Mouse (Mus musculus): ENCODE results near the gene Wdr72.

Wdr72 gene

GRCm38 (mm10) chr9:74248084-74248483 is 137.9 kb downstream of the Wdr72 start:
- DNase-seq = no peak

- DNase-seq = no peak
These were observed 139.3 kb downstream of the Wdr72 start for GRCm38 (mm10) chr9:74249486-74249885.

GRCm38 (mm10) chr9:74250522-74250921 is 140.4 kb downstream of the Wdr72 start:
- DNase-seq = no peak

GRCm38 (mm10) chr9:74258389-74258788 is 148.2 kb downstream of the Wdr72 start:
- DNase-seq = no peak

- no peak for DNase-seq
These were observed 167.7 kb downstream of the Wdr72 start for GRCm38 (mm10) chr9:74277752-74278385.

- DNase-seq = no peak
These were observed 171.9 kb downstream of the Wdr72 start for GRCm38 (mm10) chr9:74282072-74282471.

GRCm38 (mm10) chr9:74286210-74286609 is 176.1 kb downstream of the Wdr72 start:
- DNase-seq = no peak

GRCm38 (mm10) chr9:74294479-74294878 is 184.3 kb downstream of the Wdr72 start:
- no peak for DNase-seq

- DNase-seq = no peak
These were observed 208.6 kb downstream of the Wdr72 start for GRCm38 (mm10) chr9:74318771-74319170.

GRCm38 (mm10) chr9:74324089-74324924 is 214.2 kb downstream of the Wdr72 start:
- DNase-seq = no peak

- no peak for DNase-seq
These were observed 214.8 kb downstream of the Wdr72 start for GRCm38 (mm10) chr9:74324925-74325295.

- no peak for DNase-seq
These were observed 215.8 kb downstream of the Wdr72 start for GRCm38 (mm10) chr9:74325981-74326380.

GRCm38 (mm10) chr9:74328821-74329220 is 218.7 kb downstream of the Wdr72 start:
- no peak for DNase-seq

GRCm38 (mm10) chr9:74330706-74331495 is 220.7 kb downstream of the Wdr72 start:
- DNase-seq = no peak

- DNase-seq = no peak
These were observed 222.2 kb downstream of the Wdr72 start for GRCm38 (mm10) chr9:74332321-74332720.

Measured in kidney, adult 18-20 months (tissue).